Mouse (Mus musculus) embryonic facial prominence, embryonic 10.5 days (tissue): Measurements from ENCODE around the gene Magt1. TPM values are rescaled to one million over a fixed set of nuclear protein-coding genes. Genes with fewer than 3 reads are reported as not detected.

Experiments
- polyA plus RNA-seq: library from polyadenylated mRNA; unstranded; fragments of >200 nt; fragmentation: Nextera tagmentation; extraction: Ambion mirVana; gene quantifications from 2 replicates; pipeline ENCODE4 v1.2.1, GENCODE M21; 2016

Gene Magt1
- polyA plus RNA-seq, 1 experiment from 2014 or later: 49.8 TPM

Other genes with a start within 250 kb of the Magt1 start
- gene Fgf16, start 247.6 kb downstream of the Magt1 start, polyA plus RNA-seq: 0.15 and 0.35 TPM in 2 replicates
- gene Atrx, start 82.5 kb downstream of the Magt1 start, polyA plus RNA-seq: 181 and 194 TPM in 2 replicates
- gene Cox7b, start 3.8 kb upstream of the Magt1 start, polyA plus RNA-seq: 346 and 350 TPM in 2 replicates
- 24.7 and 25.9 TPM in 2 replicates for gene Atp7a, start 15.4 kb upstream of the Magt1 start, polyA plus RNA-seq
- 0.04 and 0.10 TPM in 2 replicates for gene Tlr13, start 131.3 kb upstream of the Magt1 start, polyA plus RNA-seq
- gene Pgk1, start 175.2 kb upstream of the Magt1 start, polyA plus RNA-seq: 474 and 527 TPM in 2 replicates
- gene Taf9b, start 209.3 kb upstream of the Magt1 start, polyA plus RNA-seq: 8.1 and 8.4 TPM in 2 replicates
- not detected in 2 replicates for gene Fnd3c2, start 243.5 kb upstream of the Magt1 start, polyA plus RNA-seq